Mouse (Mus musculus) cerebellum, adult 8-10 months (tissue): Measurements from ENCODE around the gene Olfr99.
A peak's percentile ranks its signal among the peaks of the same experiment; 100 is the strongest.
"Not testable (repeated sequence)": the region's sequence is repeated elsewhere in the genome, so short reads cannot be mapped to it uniquely, and the experiment has no call there.

Experiments
- DNase-seq: peaks from one replicate; pipeline ENCODE4 v3.0.0; 2022

Olfr99 gene

GRCm38 (mm10) chr17:37283360-37283759, at the start of gene Olfr99:
Olfr99 (minus strand) TSS chr17:37283460.
- no peak for DNase-seq

GRCm38 (mm10) chr17:37316954-37317353, 33.7 kb upstream of the Olfr99 start, which contains the start of gene Olfr102:
Olfr102 (minus strand) TSS chr17:37317054.
- DNase-seq = no peak

DNA sequence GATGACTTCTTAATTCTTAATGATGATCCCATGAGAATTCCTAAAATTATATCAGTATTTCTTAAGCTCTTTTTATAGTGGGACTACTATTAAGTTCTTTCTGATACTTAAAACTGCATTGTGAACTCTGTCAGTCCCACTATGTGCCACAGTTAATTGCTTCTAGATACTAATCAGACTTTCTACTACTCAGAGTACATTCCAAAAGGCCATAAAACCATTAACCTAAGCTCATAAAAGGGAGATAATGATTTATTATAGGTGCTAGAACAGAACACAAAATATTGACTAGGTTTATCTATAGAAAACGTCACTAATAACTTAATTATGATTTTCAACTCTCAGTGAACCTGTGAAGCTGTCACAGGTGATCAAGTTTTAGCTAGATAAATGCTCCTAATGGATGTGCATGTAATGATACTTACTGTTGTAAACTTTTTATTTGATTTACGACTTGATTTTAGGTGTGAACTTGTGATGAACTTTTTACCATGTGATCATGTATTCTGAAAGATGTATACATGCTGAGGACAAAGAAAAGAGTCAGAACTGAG, 27.0 kb upstream of the Olfr99 start:
- no peak for DNase-seq

DNA sequence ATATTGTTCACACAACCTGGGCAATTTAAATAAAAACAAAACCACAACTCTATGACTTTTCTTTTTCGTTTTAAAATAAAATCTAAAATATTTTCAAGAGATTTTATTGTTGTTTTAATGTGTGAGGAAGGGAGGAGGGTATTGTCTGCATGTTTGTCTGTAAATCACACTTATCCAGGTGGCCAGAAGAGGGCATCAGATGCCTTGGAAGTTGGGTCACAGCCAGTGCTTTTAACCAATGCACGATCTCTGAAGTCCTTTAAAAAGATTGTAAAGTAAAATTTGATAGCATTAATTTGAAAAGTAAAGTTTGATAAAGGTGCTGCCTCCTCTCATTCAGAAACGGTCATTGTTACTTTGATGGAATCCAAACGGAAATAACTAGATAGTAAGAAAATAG, 25.2 kb upstream of the Olfr99 start:
- DNase-seq = no peak

- no peak for DNase-seq
Observed at GRCm38 (mm10) chr17:37304213-37304612, 21.0 kb upstream of the Olfr99 start, which contains the start of gene Olfr101. Olfr101 (minus strand) TSS chr17:37304313.

DNA sequence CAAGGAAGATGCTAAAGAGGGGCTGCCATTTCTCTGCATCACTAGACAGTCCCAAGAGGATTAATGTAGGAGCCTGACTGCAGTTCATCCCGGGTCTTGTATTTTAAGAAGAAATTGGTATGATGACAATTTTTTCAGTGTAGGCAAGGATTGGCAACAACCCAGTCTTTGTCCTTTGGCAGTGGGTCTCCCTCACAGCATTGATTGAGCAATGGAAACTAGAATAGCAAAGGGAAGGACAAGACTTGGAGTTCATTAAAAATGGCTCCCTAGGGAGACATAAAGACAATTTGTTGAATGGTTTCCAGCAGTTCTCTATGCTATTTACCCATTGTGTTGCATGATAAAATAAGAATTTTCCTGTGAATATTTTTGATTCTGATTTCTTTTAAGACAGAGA, 2.9 kb downstream of the Olfr99 start:
- DNase-seq = no peak

- no peak for DNase-seq
Observed at GRCm38 (mm10) chr17:37276573-37276972, 6.7 kb downstream of the Olfr99 start.

DNA sequence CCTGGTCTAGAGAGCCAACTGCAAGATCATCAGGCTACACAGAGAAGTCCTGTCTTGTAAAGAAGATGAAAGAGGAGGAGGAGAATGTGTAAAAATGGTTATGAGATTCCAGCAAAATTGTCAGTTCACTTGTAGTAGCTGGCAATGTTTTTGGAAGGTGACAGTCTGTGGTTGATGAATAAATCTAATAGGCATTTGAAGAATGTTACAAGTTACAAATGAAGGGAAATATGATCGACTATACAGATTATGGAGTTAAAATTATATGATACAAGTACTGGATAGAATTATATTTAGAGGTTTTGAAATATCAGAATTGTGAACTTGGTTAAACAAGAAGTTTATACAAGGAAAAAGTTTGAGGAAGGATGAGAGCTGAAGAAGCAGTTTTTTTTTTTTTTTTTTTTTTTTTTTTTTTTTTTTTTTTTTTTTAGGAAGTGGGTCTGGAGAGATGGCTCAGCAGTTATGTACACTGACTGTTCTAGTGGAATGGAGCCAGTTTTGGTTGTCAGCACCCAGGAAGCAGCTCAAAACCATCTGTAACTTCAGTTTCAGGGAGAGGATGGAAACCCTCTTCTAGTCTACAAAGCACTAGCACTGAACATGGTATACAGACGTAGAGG, 7.5 kb downstream of the Olfr99 start:
- no peak for DNase-seq

DNA sequence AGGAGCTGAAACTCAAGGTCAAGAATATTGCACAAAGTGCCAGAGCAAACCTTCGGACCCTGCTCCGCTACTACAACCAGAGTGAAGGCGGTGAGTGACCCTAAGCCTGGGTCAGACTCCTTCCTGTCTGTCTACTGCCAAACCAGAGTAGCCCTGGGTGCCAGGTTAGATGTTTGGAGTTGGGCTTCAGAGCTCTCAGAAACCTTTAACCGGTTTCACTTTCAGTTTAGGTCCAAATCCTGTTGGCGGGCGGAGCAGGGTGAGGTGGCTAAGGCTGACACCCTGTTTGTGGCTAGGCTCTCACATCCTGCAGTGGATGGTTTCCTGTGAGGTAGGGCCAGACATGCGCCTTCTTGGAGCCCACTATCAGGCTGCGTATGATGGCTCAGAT, 12.6 kb downstream of the Olfr99 start:
- no peak for DNase-seq

DNA sequence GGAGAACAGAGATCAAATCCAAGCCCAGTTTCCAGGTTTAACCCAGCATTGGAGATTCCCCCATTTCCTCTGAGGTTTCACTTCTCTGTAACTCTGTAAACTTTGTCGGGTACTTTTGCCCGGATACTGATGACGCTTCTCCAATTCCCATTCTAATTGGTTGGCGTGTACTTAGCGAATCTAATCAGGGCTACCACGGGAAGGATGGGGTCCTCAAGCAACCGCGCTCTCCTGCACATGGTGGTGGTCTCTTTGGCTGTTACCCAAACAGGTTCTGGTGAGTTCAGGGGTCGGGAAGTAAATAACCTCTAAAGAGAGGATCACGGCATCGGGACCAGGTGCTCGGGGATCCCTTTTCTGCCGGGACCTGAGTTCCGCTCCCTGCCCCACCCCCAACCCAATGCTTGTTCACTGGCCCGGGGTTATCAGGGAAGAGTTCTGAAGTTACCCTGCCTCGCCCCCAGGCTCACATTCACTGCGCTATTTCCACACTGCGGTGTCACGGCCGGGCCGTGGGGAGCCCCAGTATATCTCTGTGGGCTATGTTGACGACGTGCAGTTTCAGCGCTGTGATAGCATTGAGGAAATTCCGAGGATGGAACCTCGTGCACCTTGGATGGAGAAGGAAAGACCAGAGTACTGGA, 13.1 kb downstream of the Olfr99 start, which contains the start of gene H2-M3:
Gene H2-M3 (plus strand): TSS at position 163 of the 644 bp plus-strand sequence.
- DNase-seq = peak; percentile 55

- no peak for DNase-seq
Observed at GRCm38 (mm10) chr17:37263626-37264025, 19.6 kb downstream of the Olfr99 start, which contains the start of gene Olfr98. Olfr98 (minus strand) TSS chr17:37263749.

GRCm38 (mm10) chr17:37250544-37250943, 32.7 kb downstream of the Olfr99 start:
- no peak for DNase-seq

DNA sequence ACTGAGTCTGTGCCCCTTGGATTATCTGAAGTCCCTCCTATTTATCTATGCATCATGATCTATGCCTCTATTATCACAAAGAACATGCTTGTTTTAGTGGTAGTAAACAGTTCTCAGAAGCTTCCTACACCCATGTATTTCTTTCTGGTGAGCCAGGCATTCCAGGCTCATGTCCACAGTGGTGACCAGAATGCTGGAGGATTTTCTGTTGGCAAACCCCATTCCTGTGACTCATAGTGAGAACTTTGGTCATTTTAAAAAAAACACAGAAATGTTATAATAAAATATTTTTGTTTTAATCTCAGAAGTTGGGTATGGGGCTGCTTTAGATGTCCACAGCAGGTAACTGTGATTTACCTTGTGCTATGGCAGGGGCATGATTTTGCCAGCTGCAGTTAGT, 33.8 kb downstream of the Olfr99 start:
- DNase-seq = no peak

DNA sequence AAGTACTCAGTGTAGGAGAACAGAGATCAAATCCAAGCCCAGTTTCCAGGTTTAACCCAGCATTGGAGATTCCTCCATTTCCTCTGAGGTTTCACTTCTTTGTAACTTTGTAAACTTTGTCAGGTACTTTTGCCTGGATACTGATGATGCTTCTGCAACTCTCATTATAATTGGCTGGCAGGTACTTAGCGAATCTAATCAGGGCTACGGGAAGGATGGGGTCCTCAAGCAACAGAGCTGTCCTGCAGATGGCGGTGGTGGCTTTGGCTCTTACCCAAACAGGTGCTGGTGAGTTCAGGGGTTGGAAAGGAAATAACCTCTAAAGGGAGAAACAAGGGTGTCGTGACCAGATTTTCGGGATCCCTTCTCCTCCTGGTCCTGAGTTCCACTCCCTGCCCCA, 36.5 kb downstream of the Olfr99 start:
- no peak for DNase-seq

GRCm38 (mm10) chr17:37242198-37242597, 41.1 kb downstream of the Olfr99 start:
- no peak for DNase-seq

DNA sequence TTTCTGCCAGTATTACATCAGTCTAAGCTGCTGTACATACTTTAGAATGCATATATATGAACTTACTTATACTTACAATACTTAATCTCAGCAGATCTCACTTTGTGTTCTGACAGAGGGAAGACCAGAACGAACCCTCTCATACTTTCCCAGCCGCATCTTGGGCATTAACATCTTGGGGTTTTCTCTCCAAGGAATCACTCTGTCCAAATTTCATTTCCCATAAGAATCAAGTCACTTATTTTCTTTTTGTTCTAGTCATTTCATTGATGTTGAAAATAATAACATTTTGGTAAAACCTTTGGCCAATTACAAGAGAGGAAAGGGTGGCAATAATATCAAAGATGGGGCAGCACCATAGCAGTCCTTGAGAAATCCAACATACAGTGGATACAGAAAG, 46.0 kb downstream of the Olfr99 start, which contains the start of gene Olfr97:
Gene Olfr97 (minus strand): TSS at position 101 of the 400 bp plus-strand sequence.
- not testable (repeated sequence) for DNase-seq
